Mouse (Mus musculus): ENCODE measurements at regions not wholly inside any gene's neighbourhood (a gene's known extent, or its start where the extent isn't known, plus 50 kb on each side); places are given as distances from the start of the nearest gene placed in this dataset.

DNA sequence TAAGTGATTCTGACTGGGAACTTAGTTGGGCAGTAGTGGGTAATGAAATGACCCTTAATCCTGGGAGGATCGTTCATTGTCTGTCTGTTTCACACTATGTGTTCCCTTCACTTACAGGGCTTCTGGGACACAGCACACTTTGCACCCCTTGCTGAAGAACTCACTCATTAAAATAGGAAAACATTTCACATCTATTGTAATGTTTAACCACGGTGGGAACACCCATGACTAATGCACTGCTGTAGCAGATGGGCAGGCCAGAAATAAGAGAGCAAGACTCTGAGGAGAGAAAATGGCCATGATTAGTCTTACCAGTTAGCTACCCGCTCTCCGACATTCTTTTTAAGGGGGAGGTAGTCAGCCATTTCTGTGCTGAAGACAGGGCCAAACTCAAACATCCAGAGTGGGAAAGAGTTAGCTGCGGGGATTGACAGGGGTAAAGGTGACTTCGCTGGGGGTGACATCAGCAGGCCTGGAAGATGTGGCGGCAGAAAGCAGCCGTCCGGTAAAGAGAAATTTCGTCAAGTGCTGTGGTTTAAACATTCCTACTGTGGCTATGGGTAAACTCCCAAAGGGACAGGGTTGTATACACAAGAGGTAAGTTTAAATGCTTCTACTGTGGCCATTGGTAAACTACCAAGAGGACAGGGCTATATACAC, 167.3 kb upstream of the Agap1 start:
- no peak overlapping the region for H3K9ac ChIP-seq (ENCODE audit: control insufficient read depth, low read depth, low read length, poor library complexity, severe bottlenecking)
- no peaks in the 10 kb centered on the region for H3K4me1 ChIP-seq (ENCODE audit: control insufficient read depth in 1 of 2, insufficient read depth in 2 of 2, low read length in 2 of 2)
- no peaks in the 10 kb centered on the region for H3K9me3 ChIP-seq (replicated peaks; ENCODE audit: insufficient read depth, low read length)
- no peak overlapping the region for H3K27ac ChIP-seq (ENCODE audit: control insufficient read depth, low read depth, low read length)
- H3K36me3 ChIP-seq (ENCODE audit: control insufficient read depth in 1 of 2, insufficient read depth in 2 of 2, low read length in 2 of 2) = no peaks in the 10 kb centered on the region
- no peak overlapping the region for H3K4me3 ChIP-seq (ENCODE audit: control insufficient read depth in 1 of 2, insufficient read depth in 1 of 2, low read depth in 2 of 2, low read length in 2 of 2)
- no peak for TF ChIP-seq TAL1 (IDR thresholded peaks at IDR 0.05; ENCODE audit: low read length)
- no peak for TF ChIP-seq GABPA (IDR thresholded peaks at IDR 0.05; ENCODE audit: low read depth, low read length)
- TF ChIP-seq SIN3A (IDR thresholded peaks at IDR 0.05; ENCODE audit: low read length) = no peak
- no peak for TF ChIP-seq BHLHE40 (IDR thresholded peaks at IDR 0.05; ENCODE audit: borderline replicate concordance, low read depth, low read length)
- TF ChIP-seq POLR2AphosphoS5 (IDR thresholded peaks at IDR 0.05; ENCODE audit: borderline replicate concordance, low read depth, low read length) = no peak
- TF ChIP-seq MAZ (IDR thresholded peaks at IDR 0.05; ENCODE audit: low read depth, low read length) = no peak
- no peak for TF ChIP-seq RAD21 (IDR thresholded peaks at IDR 0.05; ENCODE audit: low read depth, low read length)
- no peak for TF ChIP-seq E2F4 (IDR thresholded peaks at IDR 0.05; ENCODE audit: borderline replicate concordance, low read depth, low read length)
- no peak for TF ChIP-seq USF1 (IDR thresholded peaks at IDR 0.05; ENCODE audit: low read depth, low read length)
- no peak for TF ChIP-seq ZC3H11A (IDR thresholded peaks at IDR 0.05; ENCODE audit: low read depth, low read length)
- TF ChIP-seq MAFK (IDR thresholded peaks at IDR 0.05; ENCODE audit: borderline replicate concordance, low read depth, low read length) = no peak
- no peak for TF ChIP-seq MEF2A (IDR thresholded peaks at IDR 0.05; ENCODE audit: extremely low read depth, insufficient replicate concordance, low read depth, low read length, poor library complexity, severe bottlenecking)
- TF ChIP-seq NRF1 (IDR thresholded peaks at IDR 0.05; ENCODE audit: insufficient read depth, low read depth, low read length, poor library complexity, severe bottlenecking) = no peak
- no peak for TF ChIP-seq POLR2AphosphoS2 (IDR thresholded peaks at IDR 0.05; ENCODE audit: low read length)
- no peak for TF ChIP-seq USF2 (IDR thresholded peaks at IDR 0.05; ENCODE audit: borderline replicate concordance in 1 of 2, insufficient read depth in 1 of 2, low read depth in 1 of 2, low read length in 2 of 2)
- no peak for TF ChIP-seq ETS1 (IDR thresholded peaks at IDR 0.05; ENCODE audit: low read depth, low read length)
- no peak for TF ChIP-seq CTCF (IDR thresholded peaks at IDR 0.05 in 2 of 3, conservative IDR thresholded peaks at IDR 0.05 in 1 of 3; ENCODE audit: control insufficient read depth in 1 of 3, insufficient read depth in 1 of 3, low read depth in 2 of 3, low read length in 3 of 3, poor library complexity in 1 of 3, severe bottlenecking in 1 of 3)
- H3K79me2 ChIP-seq (ENCODE audit: control insufficient read depth, insufficient read depth, low read length, poor library complexity) = no peaks in the 10 kb centered on the region
- no peak for DNase-seq (ENCODE audit: low read depth, low spot score)
- no peaks in the 10 kb centered on the region for H3K27me3 ChIP-seq (ENCODE audit: control insufficient read depth in 1 of 2, insufficient read depth in 2 of 2, low read length in 2 of 2)

DNA sequence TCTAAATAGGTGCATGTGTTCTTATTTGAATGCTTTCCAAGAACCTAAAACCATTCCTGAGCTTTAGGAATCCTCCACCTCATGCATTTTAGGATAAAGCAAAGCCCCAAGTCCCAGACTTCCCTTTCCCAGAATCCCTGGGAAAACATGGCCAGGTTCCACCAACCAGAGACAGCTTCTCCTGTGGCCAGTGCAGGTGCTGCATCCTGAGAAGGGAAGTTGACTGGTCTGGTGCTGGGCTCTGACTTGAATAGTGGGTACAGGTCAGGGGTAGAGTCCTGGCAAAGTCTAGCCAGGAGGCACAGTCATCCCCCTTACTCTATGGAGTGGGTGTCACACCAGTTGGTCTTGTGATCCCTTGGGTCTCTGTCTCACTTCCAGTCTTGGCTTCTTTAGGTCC, 166.6 kb upstream of the Agap1 start:
- Histone ChIP-seq H3K36me3 (ENCODE audit: control insufficient read depth in 1 of 2, insufficient read depth in 2 of 2, low read length in 2 of 2) (no peaks in the 10 kb centered on the region), H3K4me1 (ENCODE audit: control insufficient read depth in 1 of 2, insufficient read depth in 2 of 2, low read length in 2 of 2) (no peaks in the 10 kb centered on the region), H3K27ac (ENCODE audit: control insufficient read depth, low read depth, low read length) (no peak overlapping the region), H3K9ac (ENCODE audit: control insufficient read depth, low read depth, low read length, poor library complexity, severe bottlenecking) (no peak overlapping the region), H3K27me3 (ENCODE audit: control insufficient read depth in 1 of 2, insufficient read depth in 2 of 2, low read length in 2 of 2) (no peaks in the 10 kb centered on the region), H3K79me2 (ENCODE audit: control insufficient read depth, insufficient read depth, low read length, poor library complexity) (no peaks in the 10 kb centered on the region), H3K4me3 (ENCODE audit: control insufficient read depth in 1 of 2, insufficient read depth in 1 of 2, low read depth in 2 of 2, low read length in 2 of 2) (no peak overlapping the region), H3K9me3 (replicated peaks; ENCODE audit: insufficient read depth, low read length) (no peaks in the 10 kb centered on the region)
- no peak for TF ChIP-seq HCFC1 (IDR thresholded peaks at IDR 0.05; ENCODE audit: low read depth, low read length)
- no peak for TF ChIP-seq NRF1 (IDR thresholded peaks at IDR 0.05; ENCODE audit: insufficient read depth, low read depth, low read length, poor library complexity, severe bottlenecking)
- no peak for TF ChIP-seq USF1 (IDR thresholded peaks at IDR 0.05; ENCODE audit: low read depth, low read length)
- TF ChIP-seq ZNF384 (IDR thresholded peaks at IDR 0.05; ENCODE audit: low read depth, low read length) = no peak
- TF ChIP-seq JUND (IDR thresholded peaks at IDR 0.05; ENCODE audit: low read depth, low read length) = no peak
- TF ChIP-seq RAD21 (IDR thresholded peaks at IDR 0.05; ENCODE audit: low read depth, low read length) = no peak
- TF ChIP-seq SMC3 (IDR thresholded peaks at IDR 0.05; ENCODE audit: low read depth, low read length) = no peak
- TF ChIP-seq CHD2 (IDR thresholded peaks at IDR 0.05; ENCODE audit: low read length) = no peak
- TF ChIP-seq TBP (IDR thresholded peaks at IDR 0.05; ENCODE audit: low read depth, low read length) = no peak
- no peak for TF ChIP-seq E2F4 (IDR thresholded peaks at IDR 0.05; ENCODE audit: borderline replicate concordance, low read depth, low read length)
- TF ChIP-seq GABPA (IDR thresholded peaks at IDR 0.05; ENCODE audit: low read depth, low read length) = no peak
- no peak for TF ChIP-seq NELFE (IDR thresholded peaks at IDR 0.05; ENCODE audit: low read depth, low read length)
- no peak for DNase-seq (ENCODE audit: low read depth, low spot score)
